Mouse (Mus musculus) cerebellum, adult 18-20 months (tissue): ENCODE data around the gene Sema4c.

Source experiments
- DNase-seq, 2 experiments: peaks; one replicate each; pipeline ENCODE4 v3.0.0; 2021

The Sema4c gene

GRCm38 (mm10) chr1:36576991-36577675 is 19.0 kb upstream of the Sema4c start:
- no peak for DNase-seq

GRCm38 (mm10) chr1:36575347-36575746 is 17.2 kb upstream of the Sema4c start:
- DNase-seq, result no peak

GRCm38 (mm10) chr1:36574196-36574955 is 16.2 kb upstream of the Sema4c start:
- no peak for DNase-seq

- no peak for DNase-seq
Measured at GRCm38 (mm10) chr1:36573524-36573923, 15.4 kb upstream of the Sema4c start.

GRCm38 (mm10) chr1:36572709-36573108 is 14.6 kb upstream of the Sema4c start:
- no peak for DNase-seq

GRCm38 (mm10) chr1:36572140-36572700 is 14.1 kb upstream of the Sema4c start:
- DNase-seq, result no peak

- DNase-seq, result no peak
Measured at GRCm38 (mm10) chr1:36571627-36572026, 13.5 kb upstream of the Sema4c start.

- DNase-seq, result no peak
Measured at GRCm38 (mm10) chr1:36570320-36570719, 12.2 kb upstream of the Sema4c start.

GRCm38 (mm10) chr1:36569694-36570276 is 11.6 kb upstream of the Sema4c start:
- DNase-seq, result no peak

- DNase-seq, result no peak
Measured at GRCm38 (mm10) chr1:36568776-36569175, 10.6 kb upstream of the Sema4c start.

GRCm38 (mm10) chr1:36567818-36568603 is 9.9 kb upstream of the Sema4c start:
- no peak for DNase-seq

GRCm38 (mm10) chr1:36566425-36566824 is 8.3 kb upstream of the Sema4c start:
- no peak for DNase-seq

GRCm38 (mm10) chr1:36564101-36564500 is 6.0 kb upstream of the Sema4c start:
- no peak for DNase-seq

GRCm38 (mm10) chr1:36563632-36564031 is 5.5 kb upstream of the Sema4c start:
- DNase-seq, result no peak

GRCm38 (mm10) chr1:36563197-36563596 is 5.0 kb upstream of the Sema4c start:
- DNase-seq, result no peak

GRCm38 (mm10) chr1:36562388-36562787 is 4.2 kb upstream of the Sema4c start:
- DNase-seq, result no peak

GRCm38 (mm10) chr1:36560903-36561302 is 2.8 kb upstream of the Sema4c start:
- no peak for DNase-seq

- no peak for DNase-seq
Measured at GRCm38 (mm10) chr1:36559888-36560287, 1.7 kb upstream of the Sema4c start.

GRCm38 (mm10) chr1:36559256-36559655 is 1.1 kb upstream of the Sema4c start:
- no peak for DNase-seq

GRCm38 (mm10) chr1:36557457-36558011 is 615 bp downstream of the Sema4c start:
- peak; percentile 62 to 77 for DNase-seq

- peak; percentile 94 to 97 for DNase-seq
Measured at GRCm38 (mm10) chr1:36556553-36557456, 1.3 kb downstream of the Sema4c start.
